In genomic region chr9:15254501-15254900, GRCm38 (mm10) we compare ENCODE assay signal across 26 mouse cellular contexts. TPM values are rescaled to one million over a fixed set of nuclear protein-coding genes. Genes with fewer than 3 reads are reported as not detected.
"Had no signal": no experiment of that assay in that cellular context is flagged by ENCODE, and none has a peak within 500 bp of the region (broad histone marks: within the 10 kb centered on the region; RNA-seq: fewer than 3 reads in every experiment).

No protein-coding gene starts in this region.

- H3K36me3 ChIP-seq: embryonic facial prominence, embryonic 10.5 days; embryonic facial prominence, embryonic 12.5 days; embryonic facial prominence, embryonic 13.5 days; forebrain, embryonic 10.5 days; forebrain, embryonic 12.5 days had no signal

- H3K4me1 ChIP-seq: embryonic facial prominence, embryonic 10.5 days; embryonic facial prominence, embryonic 12.5 days; embryonic facial prominence, embryonic 13.5 days; embryonic facial prominence, embryonic 15.5 days; forebrain, embryonic 10.5 days; forebrain, embryonic 12.5 days; forebrain, embryonic 13.5 days; forebrain, embryonic 15.5 days had no signal

- DNase-seq: cerebellum, adult 2 months; cerebellum, adult 8-10 months; cerebellum, adult 9-10 months; cerebellum, adult 9-11 months; cerebellum, postnatal 10 days; cerebellum, postnatal 14 days; cerebellum, postnatal 25 days; cerebellum, postnatal 36 days; embryo, embryonic 11 days; forebrain, postnatal 0 days; gastrocnemius, adult 2 months; gastrocnemius, postnatal 10 days; gastrocnemius, postnatal 14 days; gastrocnemius, postnatal 25 days; gastrocnemius, postnatal 36 days; heart, adult 11 months; heart, adult 18-20 months had no signal

- H3K27ac ChIP-seq: embryonic facial prominence, embryonic 10.5 days; embryonic facial prominence, embryonic 12.5 days; embryonic facial prominence, embryonic 13.5 days; embryonic facial prominence, embryonic 15.5 days; forebrain, embryonic 10.5 days; forebrain, embryonic 12.5 days; forebrain, embryonic 13.5 days; forebrain, embryonic 15.5 days; gastrocnemius, adult 2 months had no signal

- H3K27me3 ChIP-seq: embryonic facial prominence, embryonic 12.5 days; embryonic facial prominence, embryonic 13.5 days; embryonic facial prominence, embryonic 15.5 days; forebrain, embryonic 12.5 days; forebrain, embryonic 13.5 days; forebrain, embryonic 15.5 days had no signal

- H3K4me3 ChIP-seq: embryonic facial prominence, embryonic 10.5 days; embryonic facial prominence, embryonic 12.5 days; embryonic facial prominence, embryonic 13.5 days; embryonic facial prominence, embryonic 15.5 days; erythroblast, embryonic 14.5 days; forebrain, embryonic 10.5 days; forebrain, embryonic 12.5 days; forebrain, embryonic 13.5 days; forebrain, embryonic 15.5 days; gastrocnemius, adult 2 months had no signal

RNA-seq across cellular contexts. Expression of gene Vstm5, which starts 15.7 kb away (rescaled TPM):
- polyA plus RNA-seq: erythroblast, embryonic 14.5 days had no signal
